Mouse (Mus musculus): ENCODE data around the gene Fbxl19. TPM values are rescaled to one million over a fixed set of nuclear protein-coding genes. Genes with fewer than 3 reads are reported as not detected.

Gene Fbxl19
- total RNA-seq (2021) = 1 to 10 TPM; 1.2 to 2.0 TPM
- long read RNA-seq, experiment 1, partial matches to known transcripts = 0 of 1 reads
- long read RNA-seq, experiment 1, other reads (novel, unspliced or antisense) = 1 of 1 reads
- long read RNA-seq, experiment 2, partial matches to known transcripts = 0 of 1 reads
- long read RNA-seq, experiment 2, other reads (novel, unspliced or antisense) = 1 of 1 reads

DNA sequence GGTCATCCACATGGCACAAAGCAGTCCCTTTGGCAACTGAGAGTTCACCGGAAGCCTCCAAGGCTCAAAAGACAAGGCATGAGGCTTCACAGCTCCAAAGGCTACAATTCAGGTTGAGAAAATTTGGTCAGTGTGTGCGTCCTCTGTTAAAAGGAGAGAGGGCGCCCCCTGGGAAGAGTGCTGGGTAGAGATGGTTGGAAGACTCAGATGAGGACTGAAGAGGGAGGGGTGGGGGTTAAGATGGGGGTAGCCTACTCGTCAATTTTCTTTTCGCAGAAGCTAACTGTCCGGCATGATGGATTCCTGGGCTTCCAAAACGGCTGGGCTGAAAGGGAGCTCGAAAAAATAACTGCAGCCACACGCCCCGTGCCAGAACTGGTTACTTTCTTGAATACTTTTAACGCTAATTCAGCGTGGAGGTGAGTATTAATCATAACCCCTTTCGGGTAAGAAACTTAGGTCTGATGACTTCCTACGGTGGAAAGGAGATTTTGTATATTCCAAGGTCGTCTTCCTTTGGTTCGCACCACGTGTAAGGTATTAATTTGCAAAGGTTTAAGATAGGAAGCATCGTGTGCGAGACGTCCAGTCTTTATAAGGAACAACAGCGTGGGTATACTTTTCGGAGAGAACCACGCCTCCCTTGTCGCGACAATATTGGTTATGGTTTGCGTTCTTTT, at the start of gene Fbxl19:
Gene Fbxl19, plus strand, starts transcription at position 178 of the 680 bp plus-strand sequence.
- peak; percentile 62 for TF ChIP-seq CTCF (IDR thresholded peaks at IDR 0.05)
- DNase-seq = peak; percentile 76
- intact Hi-C loops (cut with DNase I) = loop anchor here (1.0 kb wide), 2 partner anchors 31 to 69 kb away; no protein-coding TSS in a partner anchor
- peak within 1 kb of the TSS; percentile 89 for H3K27ac ChIP-seq
- H3K4me3 ChIP-seq = peak within 1 kb of the TSS; percentile 80

DNA sequence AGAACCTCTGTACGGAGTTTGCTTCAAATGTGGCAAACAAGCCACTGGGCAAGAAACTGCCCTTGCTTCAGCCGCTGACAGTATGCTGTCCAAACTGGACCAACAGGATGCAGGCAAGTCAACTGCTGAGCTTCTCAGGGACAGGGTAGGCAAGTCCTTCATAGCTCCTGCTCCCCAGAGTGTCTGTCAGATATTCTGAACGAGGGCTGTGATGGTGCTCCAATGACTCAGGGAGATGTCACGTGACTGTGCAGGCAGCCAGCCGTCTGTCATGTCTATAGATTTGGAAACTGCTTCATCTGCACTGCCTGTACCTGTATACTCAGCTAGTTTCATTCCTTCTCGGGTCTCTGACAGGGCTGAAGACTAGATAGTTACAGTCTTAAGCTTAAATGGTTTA, 45.4 kb upstream of the Fbxl19 start:
- H3K4me3 ChIP-seq = no peak overlapping the region
- DNase-seq = peak; percentile 28
- TF ChIP-seq CTCF (IDR thresholded peaks at IDR 0.05) = no peak
- 0 out of 2 replicates have a peak overlapping the region, but pooled peaks have one; percentile 1 for H3K27ac ChIP-seq
- intact Hi-C loops (cut with DNase I) = no loop called here

DNA sequence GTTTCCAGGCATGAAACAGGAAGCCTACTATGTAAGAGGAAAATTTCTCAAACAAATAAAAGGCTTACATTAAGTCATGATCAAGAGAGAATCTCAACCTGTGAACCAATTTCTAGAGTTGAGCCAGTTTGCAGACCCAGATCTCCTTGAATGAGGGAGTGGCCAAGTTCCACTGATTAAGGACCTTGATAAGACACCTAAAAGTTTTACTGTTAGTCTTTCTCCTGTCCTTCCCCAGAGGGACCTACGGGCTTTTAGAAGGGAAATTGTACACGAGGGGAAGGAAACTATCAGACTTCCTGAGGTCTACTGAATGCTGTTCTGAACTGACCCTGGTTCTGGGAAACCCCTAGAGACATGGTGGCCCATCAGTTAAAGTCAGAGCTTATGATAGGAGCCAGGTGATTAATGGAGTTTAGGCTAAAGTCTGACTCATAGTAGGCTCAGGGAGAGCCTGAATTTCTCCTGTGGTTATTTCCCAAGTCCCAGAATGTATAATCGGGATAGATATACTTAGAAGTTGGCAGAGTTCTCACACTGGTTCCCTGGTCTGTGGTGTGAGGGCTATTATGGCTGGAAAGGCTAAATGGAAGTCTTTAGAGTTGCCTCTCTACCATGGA, 43.5 kb upstream of the Fbxl19 start:
- DNase-seq = no peak
- TF ChIP-seq CTCF (IDR thresholded peaks at IDR 0.05) = no peak
- intact Hi-C loops (cut with DNase I) = no loop called here
- H3K4me3 ChIP-seq = no peak overlapping the region
- H3K27ac ChIP-seq = no peak overlapping the region

GRCm38 (mm10) chr7:127703561-127704178, 40.7 kb upstream of the Fbxl19 start:
- DNase-seq = peak; percentile 3
- Histone ChIP-seq H3K4me3 (no peak overlapping the region), H3K27ac (no peak overlapping the region)
- intact Hi-C loops (cut with DNase I) = no loop called here
- TF ChIP-seq CTCF (IDR thresholded peaks at IDR 0.05) = no peak

DNA sequence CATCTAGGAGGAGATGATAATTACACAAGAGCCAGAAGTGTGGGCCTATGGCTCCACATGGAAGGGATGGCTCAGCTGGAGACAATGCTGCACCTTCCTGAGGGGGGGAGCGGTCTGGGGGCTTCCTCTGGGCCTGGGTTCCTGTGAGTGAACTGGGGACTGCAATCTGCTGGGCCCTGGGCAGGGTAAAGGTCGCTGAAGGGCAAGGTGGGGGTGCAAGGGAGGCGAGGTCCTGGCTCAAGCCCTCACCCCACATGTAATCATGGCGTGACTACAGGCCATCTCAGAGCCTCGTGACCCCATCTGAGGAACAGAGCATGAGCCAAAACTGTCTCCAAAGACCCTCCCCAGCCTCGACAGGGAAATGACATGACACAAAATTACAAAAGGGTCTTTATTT, 39.7 kb upstream of the Fbxl19 start:
- H3K27ac ChIP-seq = no peak overlapping the region
- TF ChIP-seq CTCF (IDR thresholded peaks at IDR 0.05) = no peak
- DNase-seq = peak; percentile 13
- H3K4me3 ChIP-seq = no peak overlapping the region
- intact Hi-C loops (cut with DNase I) = no loop called here

DNA sequence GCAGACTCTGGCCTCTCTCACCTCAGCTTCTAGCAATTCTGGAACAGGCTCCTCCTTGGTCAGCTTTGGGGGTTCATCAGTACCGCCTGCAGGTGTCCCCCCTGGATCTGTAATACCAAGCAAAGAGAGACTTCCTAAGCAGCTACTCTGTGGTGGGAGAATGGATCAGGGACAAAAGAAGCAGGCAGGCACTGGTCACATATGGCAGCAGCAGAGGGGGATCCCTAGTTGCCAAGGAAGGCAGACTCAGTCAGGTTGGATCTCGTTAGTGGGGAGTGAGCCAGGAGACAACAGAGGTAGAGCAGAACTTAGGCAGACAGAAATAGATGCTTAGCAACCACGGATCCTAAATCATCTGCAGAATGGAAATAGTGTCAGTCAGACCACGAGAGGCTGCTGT, 38.6 kb upstream of the Fbxl19 start:
- Histone ChIP-seq H3K27ac (no peak overlapping the region), H3K4me3 (no peak overlapping the region)
- intact Hi-C loops (cut with DNase I) = no loop called here
- no peak for TF ChIP-seq CTCF (IDR thresholded peaks at IDR 0.05)
- DNase-seq = peak; percentile 15

GRCm38 (mm10) chr7:127707045-127707956, 37.0 kb upstream of the Fbxl19 start:
- intact Hi-C loops (cut with DNase I) = no loop called here
- H3K27ac ChIP-seq = peak overlapping the region; percentile 96
- no peak for TF ChIP-seq CTCF (IDR thresholded peaks at IDR 0.05)
- peak; percentile 29 for DNase-seq
- H3K4me3 ChIP-seq = peak overlapping the region; percentile 96

GRCm38 (mm10) chr7:127707957-127708206, 36.5 kb upstream of the Fbxl19 start:
- no peak for DNase-seq
- intact Hi-C loops (cut with DNase I) = loop anchor here (1.0 to 2.0 kb wide), 2 partner anchors 17 to 33 kb away; no protein-coding TSS in a partner anchor
- Histone ChIP-seq H3K27ac (peak overlapping the region; percentile 96), H3K4me3 (peak overlapping the region; percentile 96)
- no peak for TF ChIP-seq CTCF (IDR thresholded peaks at IDR 0.05)

GRCm38 (mm10) chr7:127708207-127709078, 35.9 kb upstream of the Fbxl19 start, which contains the start of gene Bcl7c:
Bcl7c (minus strand) TSS chr7:127708933.
- intact Hi-C loops (cut with DNase I) = loop anchor here (1.0 to 2.0 kb wide), 2 partner anchors 18 to 33 kb away; no protein-coding TSS in a partner anchor
- peak; percentile 69 for TF ChIP-seq CTCF (IDR thresholded peaks at IDR 0.05)
- H3K27ac ChIP-seq = peak within 1 kb of the TSS; percentile 96

GRCm38 (mm10) chr7:127709261-127709979, 34.9 kb upstream of the Fbxl19 start:
- peak; percentile 5 for DNase-seq
- intact Hi-C loops (cut with DNase I) = loop anchor here (2.0 kb wide), 1 partner anchor 19 kb away; no protein-coding TSS in a partner anchor
- H3K4me3 ChIP-seq = peak overlapping the region; percentile 96
- TF ChIP-seq CTCF (IDR thresholded peaks at IDR 0.05) = no peak
- H3K27ac ChIP-seq = peak overlapping the region; percentile 96

More at GRCm38 (mm10) chr7:127708207-127709078, 35.9 kb upstream of the Fbxl19 start, which contains the start of gene Bcl7c:
- peak; percentile 95 for DNase-seq
- peak within 1 kb of the TSS; percentile 96 for H3K4me3 ChIP-seq

All from gastrocnemius, adult 2 months (tissue).